Mouse (Mus musculus): Measurements from ENCODE around the gene 4930595D18Rik.

GRCm38 (mm10) chr12:111120976-111121645, 63.2 kb downstream of the 4930595D18Rik start:
- no peak for TF ChIP-seq POLR2A (IDR thresholded peaks at IDR 0.05; ENCODE audit: control insufficient read depth, extremely low read depth, insufficient read depth, low read length, poor library complexity)
- no peak for TF ChIP-seq CTCF (IDR thresholded peaks at IDR 0.05; ENCODE audit: borderline replicate concordance, control insufficient read depth, extremely low read depth, insufficient read depth, low read length, poor library complexity)

Measured in thymus, adult 2 months (tissue).